Mouse (Mus musculus) embryonic facial prominence, embryonic 15.5 days (tissue): ENCODE results near the gene Tmem182. TPM values are rescaled to one million over a fixed set of nuclear protein-coding genes. Genes with fewer than 3 reads are reported as not detected.

Experiments used
- ATAC-seq: fragments of 200-750 bp; cut with Nextera tagmentation; 2 replicates; pipeline ENCODE4 v1.8.0; 2017; ENCODE audit warnings: low read depth, moderate TSS enrichment; ENCODE audit not compliant: insufficient number of reproducible peaks, low FRiP score, low TSS enrichment
- H3K27ac ChIP-seq: fragments of 300-500 bp; sonication (generic); replicated peaks from 2 replicates; pipeline ENCODE4 v1.5.1; 2015; ENCODE audit warnings: mild to moderate bottlenecking, inconsistent platforms
- H3K27me3 ChIP-seq: fragments of 300-500 bp; sonication (generic); 2 replicates; pipeline ENCODE4 v1.6.1; 2015; ENCODE audit warnings: inconsistent platforms
- H3K36me3 ChIP-seq: fragments of 300-500 bp; sonication (generic); 2 replicates; pipeline ENCODE4 v1.6.1; 2015; ENCODE audit warnings: mild to moderate bottlenecking, inconsistent platforms
- H3K4me1 ChIP-seq: fragments of 300-500 bp; sonication (generic); 2 replicates; pipeline ENCODE4 v1.6.1; 2015; ENCODE audit warnings: inconsistent platforms
- H3K4me2 ChIP-seq: fragments of 300-500 bp; sonication (generic); replicated peaks from 2 replicates; pipeline ENCODE4 v1.6.1; 2015; ENCODE audit warnings: mild to moderate bottlenecking, inconsistent platforms
- H3K4me3 ChIP-seq: fragments of 300-500 bp; sonication (generic); replicated peaks from 2 replicates; pipeline ENCODE4 v1.5.1; 2015; ENCODE audit warnings: mild to moderate bottlenecking, inconsistent platforms
- H3K9ac ChIP-seq: fragments of 300-500 bp; sonication (generic); 2 replicates; pipeline ENCODE4 v1.6.1; 2015; ENCODE audit warnings: inconsistent platforms
- H3K9me3 ChIP-seq: fragments of 300-500 bp; sonication (generic); replicated peaks from 2 replicates; pipeline ENCODE4 v1.6.1; 2016; ENCODE audit warnings: inconsistent platforms
- WGBS: fragments of 180-500 bp; shearing (Covaris S2); methylation state at CpG from one replicate; pipeline ENCODE4 v1.1.7; 2015; 5-methylcytosine and 5-hydroxymethylcytosine counted together
- polyA plus RNA-seq: library from polyadenylated mRNA; unstranded; fragments of >200 nt; fragmentation: Nextera tagmentation; extraction: Ambion mirVana; gene quantifications from 2 replicates; pipeline ENCODE4 v1.2.1, GENCODE M21; 2015

Tmem182 gene
- polyA plus RNA-seq, 1 experiment from 2014 or later, result 3.6 TPM

DNA sequence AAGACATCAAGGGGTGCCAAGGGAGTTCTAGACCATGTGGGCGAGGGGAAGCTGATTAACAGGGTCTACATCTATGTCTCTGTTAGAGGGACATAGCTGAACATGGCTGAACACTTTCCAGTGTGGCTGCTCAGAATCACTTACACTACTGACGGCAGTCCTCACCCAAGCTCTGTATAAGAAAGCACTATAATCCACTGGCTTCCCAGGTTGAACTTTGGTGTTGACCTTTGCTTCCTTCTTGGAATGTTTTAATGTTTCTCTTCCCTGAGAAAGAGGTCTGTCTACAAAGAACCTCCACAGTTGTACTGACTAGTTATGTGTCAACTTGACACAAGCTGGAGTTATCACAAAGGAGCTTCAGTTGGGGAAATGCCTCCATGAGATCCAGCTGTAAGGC lies 29.3 kb upstream of the Tmem182 start:
- H3K36me3 ChIP-seq, result peaks cover 41% of the 10 kb centered on the region
- WGBS, result 52% methylated on average over 2 of the region's 2 CpGs
- H3K9ac ChIP-seq, result no peak overlapping the region
- H3K27ac ChIP-seq, result no peak overlapping the region
- H3K4me3 ChIP-seq, result no peak overlapping the region
- H3K27me3 ChIP-seq, result no peaks in the 10 kb centered on the region
- no peak overlapping the region for H3K4me2 ChIP-seq
- no peaks in the 10 kb centered on the region for H3K4me1 ChIP-seq
- no peak for ATAC-seq
- H3K9me3 ChIP-seq, result peaks cover 14% of the 10 kb centered on the region; the same call in 1 of the 2 replicates

DNA sequence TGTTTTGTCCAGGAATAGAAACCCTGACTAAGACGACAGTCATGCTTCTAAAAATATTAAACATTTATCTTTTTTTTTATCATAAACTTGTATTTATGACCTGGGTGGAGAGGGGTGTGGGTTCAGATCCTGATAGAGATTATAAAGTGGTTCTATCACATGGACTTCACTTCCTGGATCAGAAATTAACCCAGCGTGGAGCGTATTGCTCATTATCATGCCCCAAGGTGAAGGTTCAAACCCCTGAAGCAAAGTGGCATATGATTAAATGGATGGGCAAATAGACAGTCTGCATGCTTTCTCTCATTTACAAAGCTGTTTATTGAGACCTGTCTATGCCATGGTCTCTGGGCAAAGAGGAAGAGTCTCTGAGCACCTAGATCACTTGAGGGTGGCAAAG lies 28.6 kb upstream of the Tmem182 start:
- Histone ChIP-seq H3K9me3 (peaks cover 14% of the 10 kb centered on the region; the same call in 1 of the 2 replicates), H3K4me2 (no peak overlapping the region), H3K9ac (no peak overlapping the region), H3K4me1 (no peaks in the 10 kb centered on the region), H3K27me3 (no peaks in the 10 kb centered on the region), H3K4me3 (no peak overlapping the region), H3K27ac (no peak overlapping the region), H3K36me3 (peaks cover 43% of the 10 kb centered on the region)
- 75% methylated on average over 3 of the region's 3 CpGs for WGBS
- ATAC-seq, result no peak

DNA sequence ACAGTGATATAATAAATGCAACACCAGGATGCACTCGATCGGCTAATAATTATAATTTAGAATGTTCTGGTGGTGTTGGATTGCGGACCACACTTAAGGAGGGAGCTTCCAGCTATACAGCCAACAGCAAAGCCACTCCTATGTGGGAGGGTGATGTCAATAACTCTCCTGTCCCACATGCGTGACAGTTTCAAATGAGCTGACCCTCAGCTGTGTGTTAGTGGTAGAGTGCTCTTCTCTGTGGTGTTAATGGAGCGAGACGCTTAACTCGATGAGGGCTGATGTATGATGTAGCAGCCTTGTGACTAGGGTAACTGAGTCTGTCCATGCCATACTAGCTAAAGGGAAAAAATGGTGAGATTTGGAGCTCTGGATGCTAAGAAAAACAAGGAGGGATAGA lies 22.0 kb upstream of the Tmem182 start:
- H3K27me3 ChIP-seq, result no peaks in the 10 kb centered on the region
- H3K4me2 ChIP-seq, result no peak overlapping the region
- no peak overlapping the region for H3K9ac ChIP-seq
- 91% methylated on average over 7 of the region's 7 CpGs for WGBS
- peaks cover 29% of the 10 kb centered on the region for H3K36me3 ChIP-seq
- H3K4me1 ChIP-seq, result no peaks in the 10 kb centered on the region
- H3K9me3 ChIP-seq, result peaks cover 14% of the 10 kb centered on the region; the same call in 1 of the 2 replicates
- no peak overlapping the region for H3K27ac ChIP-seq
- H3K4me3 ChIP-seq, result no peak overlapping the region
- ATAC-seq, result no peak

DNA sequence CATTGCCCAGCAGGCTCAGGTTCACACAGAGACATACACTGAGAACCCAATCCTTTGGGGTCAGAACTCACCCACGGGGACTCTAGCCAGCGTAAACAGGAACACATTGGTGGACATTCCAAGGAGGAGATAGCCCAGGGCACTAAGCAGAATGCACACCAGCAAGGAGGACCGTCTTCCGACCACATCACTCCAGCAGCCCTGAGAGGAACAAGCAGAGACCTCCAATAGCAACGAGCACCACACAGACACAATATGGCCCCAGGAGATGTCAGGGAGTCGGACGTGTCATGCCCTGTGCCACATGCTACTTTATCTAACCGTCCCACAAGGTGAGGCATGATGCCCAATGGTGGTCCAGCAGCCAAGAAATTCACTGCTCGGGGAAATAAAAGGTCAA lies 21.1 kb upstream of the Tmem182 start:
- 0 out of 2 replicates have a peak, but pooled peaks cover under 1% of the 10 kb centered on the region for H3K4me1 ChIP-seq
- H3K4me3 ChIP-seq, result no peak overlapping the region
- no peak overlapping the region for H3K27ac ChIP-seq
- 82% methylated on average over 9 of the region's 9 CpGs for WGBS
- H3K36me3 ChIP-seq, result peaks cover 21% of the 10 kb centered on the region
- no peak overlapping the region for H3K4me2 ChIP-seq
- H3K27me3 ChIP-seq, result no peaks in the 10 kb centered on the region
- H3K9me3 ChIP-seq, result 0 out of 2 replicates have a peak, but pooled peaks cover 5% of the 10 kb centered on the region
- H3K9ac ChIP-seq, result no peak overlapping the region
- ATAC-seq, result no peak

DNA sequence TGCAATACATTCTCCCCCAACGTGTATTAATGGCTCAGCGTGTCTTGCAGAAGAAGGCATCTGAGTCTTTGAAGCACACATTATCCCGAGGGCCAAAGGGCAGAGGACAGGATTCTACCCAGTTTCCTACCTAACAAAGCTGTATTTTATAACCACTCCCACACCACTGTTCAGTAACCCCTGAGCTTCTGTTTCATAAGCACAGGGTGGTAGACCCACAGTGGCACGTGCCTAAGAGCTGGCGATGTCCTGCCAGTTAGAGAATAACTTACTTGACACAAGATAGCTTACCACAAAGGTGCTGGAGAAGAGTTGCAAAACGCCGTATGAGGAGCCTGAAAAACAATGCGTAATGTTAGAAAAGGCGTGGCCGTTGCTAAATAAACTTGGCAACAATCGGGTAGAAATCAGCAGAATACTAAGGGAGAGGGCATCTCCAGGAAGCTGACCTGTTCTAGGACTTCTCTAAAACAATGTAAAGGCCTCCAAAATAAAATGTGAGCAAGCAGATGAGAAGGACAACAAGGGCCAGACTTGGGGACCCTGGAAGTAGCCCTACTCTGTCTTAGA lies 19.4 kb upstream of the Tmem182 start:
- Histone ChIP-seq H3K9ac (no peak overlapping the region), H3K27me3 (no peaks in the 10 kb centered on the region), H3K4me3 (no peak overlapping the region), H3K9me3 (no peaks in the 10 kb centered on the region), H3K4me2 (no peak overlapping the region), H3K36me3 (peaks cover 4% of the 10 kb centered on the region), H3K4me1 (0 out of 2 replicates have a peak, but pooled peaks cover 3% of the 10 kb centered on the region), H3K27ac (no peak overlapping the region)
- ATAC-seq, result no peak
- WGBS, result 82% methylated on average over 11 of the region's 11 CpGs

DNA sequence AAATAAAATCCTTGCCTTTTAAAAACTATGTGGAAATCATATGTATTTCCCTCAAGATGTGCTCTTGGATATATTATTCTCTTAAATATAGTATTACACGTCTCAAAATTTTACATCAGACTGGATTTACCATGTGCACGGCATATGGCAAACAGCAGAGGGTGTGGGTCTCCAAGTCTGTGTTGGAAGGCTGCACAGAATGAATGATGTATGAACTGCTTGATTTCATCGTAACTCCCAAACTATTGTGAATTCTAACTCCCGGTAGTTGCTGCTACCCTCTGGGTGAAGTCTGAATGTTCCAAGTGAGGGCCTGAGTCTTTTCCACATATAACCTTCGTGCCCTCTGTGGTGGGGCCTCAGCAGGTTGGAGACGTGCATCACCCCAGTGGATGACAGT lies 16.4 kb upstream of the Tmem182 start:
- WGBS, result 56% methylated on average over 6 of the region's 6 CpGs
- no peak overlapping the region for H3K9ac ChIP-seq
- H3K27ac ChIP-seq, result peak overlapping the region; percentile 80
- H3K9me3 ChIP-seq, result no peaks in the 10 kb centered on the region
- no peak for ATAC-seq
- H3K4me2 ChIP-seq, result peak overlapping the region; percentile 60; the same call in 1 of the 2 replicates
- H3K4me1 ChIP-seq, result 0 out of 2 replicates have a peak, but pooled peaks cover 3% of the 10 kb centered on the region
- no peak overlapping the region for H3K4me3 ChIP-seq
- H3K27me3 ChIP-seq, result no peaks in the 10 kb centered on the region
- no peaks in the 10 kb centered on the region; the same call in 1 of the 2 replicates for H3K36me3 ChIP-seq

DNA sequence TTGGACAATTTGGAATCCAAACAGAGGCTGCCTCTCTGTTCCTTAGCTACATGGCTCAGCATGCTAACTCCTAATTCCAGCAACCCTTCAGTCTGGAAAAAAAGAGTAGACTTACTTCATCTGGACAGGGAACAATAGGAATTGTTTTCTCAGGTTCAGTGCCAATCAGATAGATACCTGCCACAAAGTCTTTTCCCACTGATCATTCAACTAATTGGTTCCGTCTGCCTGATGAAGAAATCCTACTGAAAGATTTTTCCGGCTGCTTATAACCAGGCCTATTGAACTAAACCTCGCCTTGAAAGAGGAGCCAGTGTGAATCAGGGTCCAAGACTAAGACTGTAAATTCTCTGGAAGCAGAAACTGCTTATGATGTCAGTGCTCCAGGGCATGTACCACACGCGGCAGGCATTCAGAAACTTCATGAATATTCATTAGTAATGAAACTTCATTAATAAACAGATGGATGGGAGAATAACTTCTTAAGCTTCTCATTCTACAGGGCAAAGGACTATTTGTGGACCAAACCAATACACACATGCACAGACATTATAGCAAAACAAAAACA lies 15.7 kb upstream of the Tmem182 start:
- no peak overlapping the region for H3K9ac ChIP-seq
- H3K27ac ChIP-seq, result peak overlapping the region; percentile 80; the same call in 1 of the 2 replicates
- no peaks in the 10 kb centered on the region; the same call in 1 of the 2 replicates for H3K36me3 ChIP-seq
- WGBS, result 14% methylated on average over 5 of the region's 5 CpGs
- peak; percentile 22 for ATAC-seq
- 0 out of 2 replicates have a peak, but pooled peaks cover 3% of the 10 kb centered on the region for H3K4me1 ChIP-seq
- peak overlapping the region; percentile 60 for H3K4me2 ChIP-seq
- no peaks in the 10 kb centered on the region for H3K27me3 ChIP-seq
- no peaks in the 10 kb centered on the region for H3K9me3 ChIP-seq
- H3K4me3 ChIP-seq, result peak overlapping the region; percentile 66

DNA sequence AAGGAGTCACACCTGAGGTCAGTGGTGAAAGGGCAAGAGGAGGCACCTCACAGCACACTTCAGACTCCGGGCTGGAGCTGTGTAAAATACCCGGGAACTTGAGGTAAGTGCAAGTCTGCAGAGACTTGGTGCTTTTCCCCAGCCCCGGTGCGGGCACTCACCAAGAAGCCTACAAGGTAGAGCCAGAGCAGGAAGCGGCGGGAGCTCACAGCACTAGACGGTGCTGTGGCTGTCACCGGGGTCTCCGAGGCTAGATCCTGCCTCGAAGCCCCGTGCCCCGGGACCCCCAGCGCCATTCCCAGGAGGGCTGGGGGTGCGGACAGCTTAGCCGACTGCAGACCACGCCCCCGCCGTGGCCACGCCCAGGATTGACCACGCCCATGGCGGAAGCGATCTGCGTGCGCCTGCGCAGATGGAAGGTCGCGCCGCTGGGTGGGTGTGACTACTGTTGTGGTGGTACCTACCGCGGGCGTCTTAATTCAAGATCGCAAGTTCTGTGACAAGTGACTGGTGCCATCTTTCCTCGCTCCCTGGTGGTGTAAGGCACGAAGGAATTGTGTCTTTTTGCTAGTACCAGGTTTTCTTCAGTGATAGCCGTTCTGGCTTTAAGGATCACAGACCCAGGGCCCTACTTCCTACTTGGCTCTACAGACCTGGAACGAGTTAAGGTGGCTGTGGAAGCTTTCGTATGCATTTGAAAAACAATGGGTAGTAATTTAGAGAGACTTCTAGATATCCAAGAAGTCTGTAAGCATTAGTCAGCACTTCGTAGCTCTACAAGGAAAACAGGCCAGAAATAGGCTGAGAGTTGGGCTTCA lies 14.9 kb upstream of the Tmem182 start, which contains the start of gene Mfsd9:
Gene Mfsd9, minus strand, starts transcription at position 364 of the 818 bp plus-strand sequence.
- peak within 1 kb of the TSS; percentile 60 for H3K4me2 ChIP-seq
- WGBS, result 3% methylated on average over 38 of the region's 38 CpGs
- peak within 1 kb of the TSS; percentile 66 for H3K4me3 ChIP-seq
- H3K36me3 ChIP-seq, result no peaks in the 10 kb centered on the region
- 0 out of 2 replicates have a peak, but pooled peaks cover 3% of the 10 kb centered on the region for H3K4me1 ChIP-seq
- no peaks in the 10 kb centered on the region for H3K27me3 ChIP-seq
- no peaks in the 10 kb centered on the region for H3K9me3 ChIP-seq
- H3K27ac ChIP-seq, result peak within 1 kb of the TSS; percentile 80
- peak within 1 kb of the TSS; percentile 34; the same call in 1 of the 2 replicates for H3K9ac ChIP-seq
- ATAC-seq, result peak; percentile 91

DNA sequence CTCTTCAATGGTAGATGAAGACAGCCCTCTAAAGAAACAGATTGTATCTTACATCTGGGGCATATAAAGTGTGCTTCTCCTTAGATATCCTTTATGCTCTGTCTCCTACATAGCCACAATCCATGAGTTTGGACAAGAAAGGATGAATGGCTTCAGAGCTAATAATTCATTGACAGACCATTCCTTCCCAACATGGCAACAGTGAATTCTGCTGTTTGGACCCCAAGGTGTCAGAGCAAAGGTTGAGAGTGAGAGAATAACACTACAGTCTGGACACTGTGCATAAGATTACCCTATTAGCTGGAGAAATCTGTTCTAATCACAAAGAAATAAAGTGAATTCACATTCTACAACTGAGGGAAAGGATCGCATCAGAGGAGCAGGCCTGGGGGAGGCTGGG lies 9.9 kb upstream of the Tmem182 start:
- Histone ChIP-seq H3K9me3 (no peaks in the 10 kb centered on the region), H3K27me3 (no peaks in the 10 kb centered on the region), H3K4me3 (no peak overlapping the region), H3K9ac (no peak overlapping the region), H3K4me2 (no peak overlapping the region), H3K4me1 (no peaks in the 10 kb centered on the region), H3K36me3 (no peaks in the 10 kb centered on the region), H3K27ac (no peak overlapping the region)
- no peak for ATAC-seq
- 96% methylated on average over 1 of the region's 1 CpGs for WGBS

DNA sequence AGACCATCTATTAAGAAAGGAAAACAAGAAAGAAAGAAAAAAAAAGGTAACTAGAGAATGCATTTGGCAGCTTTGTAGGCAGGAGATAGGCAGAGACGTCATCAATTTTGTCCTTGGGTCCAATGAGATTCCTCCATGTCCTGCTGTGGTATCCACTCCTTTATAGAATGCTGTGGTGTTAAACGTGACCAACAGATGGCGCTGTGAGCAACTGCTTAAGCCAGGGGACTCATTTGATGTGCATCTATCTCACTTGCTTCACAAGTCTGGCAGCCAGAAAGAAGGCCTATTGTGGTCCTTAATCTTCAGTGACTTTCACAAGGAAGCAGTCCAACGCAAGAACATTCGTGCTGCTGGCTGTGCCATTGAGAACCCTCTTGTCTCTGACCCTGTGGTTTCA lies 8.1 kb upstream of the Tmem182 start:
- Histone ChIP-seq H3K27ac (no peak overlapping the region), H3K27me3 (no peaks in the 10 kb centered on the region), H3K4me2 (no peak overlapping the region), H3K9ac (no peak overlapping the region), H3K9me3 (no peaks in the 10 kb centered on the region), H3K4me3 (no peak overlapping the region), H3K36me3 (no peaks in the 10 kb centered on the region), H3K4me1 (no peaks in the 10 kb centered on the region)
- ATAC-seq, result no peak
- 16% methylated on average over 5 of the region's 5 CpGs for WGBS

DNA sequence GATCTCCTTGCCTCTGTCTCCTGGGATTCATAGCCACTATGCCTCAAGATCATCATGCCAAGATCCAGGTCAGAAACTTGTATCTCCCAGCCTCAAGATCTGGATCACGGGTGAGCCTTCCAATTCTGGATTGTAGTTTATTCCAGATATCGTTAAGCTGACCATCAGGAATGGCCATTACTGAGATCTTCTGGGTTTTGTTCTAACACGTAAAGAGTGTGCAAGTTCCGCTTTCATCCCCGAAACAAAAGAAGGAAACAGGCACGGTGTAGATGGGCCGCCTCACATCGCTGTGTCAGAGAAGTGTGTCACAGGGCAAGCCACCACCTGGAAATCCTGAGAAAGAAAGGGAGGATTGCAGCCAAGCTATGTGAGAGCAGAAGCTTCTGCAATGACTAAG lies 6.3 kb upstream of the Tmem182 start:
- no peak overlapping the region for H3K4me2 ChIP-seq
- no peaks in the 10 kb centered on the region for H3K4me1 ChIP-seq
- WGBS, result 88% methylated on average over 8 of the region's 8 CpGs
- no peak overlapping the region for H3K9ac ChIP-seq
- ATAC-seq, result no peak
- no peaks in the 10 kb centered on the region for H3K27me3 ChIP-seq
- H3K4me3 ChIP-seq, result no peak overlapping the region
- no peak overlapping the region for H3K27ac ChIP-seq
- no peaks in the 10 kb centered on the region for H3K9me3 ChIP-seq
- no peaks in the 10 kb centered on the region for H3K36me3 ChIP-seq
